Mouse (Mus musculus) ovary, adult 18-20 months (tissue): ENCODE measurements around the gene Fam160a1.

Experiments
- DNase-seq: peaks from one replicate; pipeline ENCODE4 v3.0.0; 2022; ENCODE audit warnings: low spot score, mixed read lengths

Fam160a1 gene

DNA sequence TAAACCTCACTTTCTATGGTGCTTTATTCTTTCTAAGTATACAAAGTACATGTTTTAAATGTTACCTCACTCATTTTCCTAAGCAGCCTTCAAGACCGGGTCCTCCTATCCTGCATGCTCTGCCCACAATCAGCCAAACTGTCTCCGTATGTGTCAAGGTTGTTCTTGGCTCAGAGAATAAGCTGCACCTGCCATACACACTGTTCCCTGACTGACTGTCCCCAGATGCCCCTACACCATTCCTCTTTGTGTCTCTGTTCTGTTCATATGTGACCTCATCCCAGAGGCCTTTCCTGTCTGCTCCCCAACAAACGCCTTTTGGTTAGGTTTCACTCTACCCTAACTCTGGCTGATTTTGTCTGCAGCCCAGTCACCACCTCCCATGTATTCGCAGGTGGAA, 10.2 kb upstream of the Fam160a1 start:
- DNase-seq: no peak

DNA sequence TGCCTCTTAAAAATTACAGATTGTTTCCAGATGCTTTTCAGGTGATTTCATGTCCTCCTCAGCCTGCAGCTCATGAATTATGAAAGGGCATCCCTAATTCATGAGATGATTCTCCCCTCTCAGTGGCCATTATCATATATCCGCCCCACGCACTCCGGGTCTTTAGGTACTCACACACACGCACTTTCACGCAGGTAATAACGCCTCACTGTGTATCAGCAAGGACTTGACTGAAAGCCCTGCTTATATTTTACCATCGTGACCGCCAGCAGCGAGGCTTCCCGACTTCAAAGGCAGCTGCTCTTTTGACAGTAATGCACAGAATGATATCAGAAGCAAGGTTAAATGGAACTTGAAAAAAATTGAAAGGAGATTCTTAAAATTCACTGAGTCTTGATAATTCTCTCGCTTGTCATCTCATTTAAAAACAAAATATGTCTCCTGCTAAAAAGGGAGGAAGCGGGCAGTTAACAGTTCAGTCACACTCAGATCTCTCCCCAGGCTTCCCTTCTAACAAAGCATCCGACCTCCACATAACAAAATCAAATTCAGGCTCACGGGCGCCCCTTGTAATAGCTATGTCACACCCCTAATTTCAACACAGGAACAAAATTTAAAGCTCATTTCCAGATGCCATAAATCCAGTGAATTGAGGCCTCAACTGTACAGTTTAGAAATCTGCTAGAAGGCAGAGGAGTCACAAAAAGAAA, 3.9 kb upstream of the Fam160a1 start:
- DNase-seq: no peak

DNA sequence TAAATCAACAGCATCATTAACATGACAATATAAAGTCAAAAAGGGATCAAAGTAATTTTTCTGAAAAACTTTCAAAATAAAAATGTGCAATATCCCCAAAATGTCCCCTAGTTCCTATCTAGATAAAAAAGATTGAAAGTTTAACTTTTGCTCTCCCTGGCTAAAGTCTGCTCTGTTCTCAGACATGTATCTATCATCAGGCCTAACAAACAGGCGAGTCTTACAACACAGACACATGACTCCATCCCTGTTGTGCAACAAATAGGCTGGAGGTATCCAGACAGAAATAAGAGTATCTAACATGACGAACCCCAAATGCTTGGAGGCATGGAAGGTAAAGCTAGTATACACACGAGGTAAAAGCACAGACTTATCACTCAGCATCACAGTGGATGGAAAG, 2.2 kb upstream of the Fam160a1 start:
- DNase-seq: no peak

DNA sequence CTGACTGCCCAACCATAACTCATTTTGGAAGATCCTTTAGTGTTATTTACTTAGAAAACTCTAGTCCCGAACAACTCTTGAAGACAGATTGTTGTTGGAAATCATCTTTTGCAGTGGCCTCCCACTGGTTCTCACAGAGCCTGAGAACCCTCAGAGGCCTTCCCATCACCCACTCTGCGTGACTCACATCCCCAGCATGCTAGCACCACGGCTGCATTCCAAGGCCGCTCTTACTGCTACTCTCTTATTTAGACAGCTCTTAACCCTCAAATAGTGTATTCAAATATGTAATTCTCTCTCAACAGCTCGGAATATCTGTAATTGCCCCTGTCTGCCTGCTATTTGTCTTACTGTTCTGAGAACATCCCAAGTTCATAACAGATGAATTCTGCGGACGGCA, 2.9 kb downstream of the Fam160a1 start:
- DNase-seq: peak; percentile 47

DNA sequence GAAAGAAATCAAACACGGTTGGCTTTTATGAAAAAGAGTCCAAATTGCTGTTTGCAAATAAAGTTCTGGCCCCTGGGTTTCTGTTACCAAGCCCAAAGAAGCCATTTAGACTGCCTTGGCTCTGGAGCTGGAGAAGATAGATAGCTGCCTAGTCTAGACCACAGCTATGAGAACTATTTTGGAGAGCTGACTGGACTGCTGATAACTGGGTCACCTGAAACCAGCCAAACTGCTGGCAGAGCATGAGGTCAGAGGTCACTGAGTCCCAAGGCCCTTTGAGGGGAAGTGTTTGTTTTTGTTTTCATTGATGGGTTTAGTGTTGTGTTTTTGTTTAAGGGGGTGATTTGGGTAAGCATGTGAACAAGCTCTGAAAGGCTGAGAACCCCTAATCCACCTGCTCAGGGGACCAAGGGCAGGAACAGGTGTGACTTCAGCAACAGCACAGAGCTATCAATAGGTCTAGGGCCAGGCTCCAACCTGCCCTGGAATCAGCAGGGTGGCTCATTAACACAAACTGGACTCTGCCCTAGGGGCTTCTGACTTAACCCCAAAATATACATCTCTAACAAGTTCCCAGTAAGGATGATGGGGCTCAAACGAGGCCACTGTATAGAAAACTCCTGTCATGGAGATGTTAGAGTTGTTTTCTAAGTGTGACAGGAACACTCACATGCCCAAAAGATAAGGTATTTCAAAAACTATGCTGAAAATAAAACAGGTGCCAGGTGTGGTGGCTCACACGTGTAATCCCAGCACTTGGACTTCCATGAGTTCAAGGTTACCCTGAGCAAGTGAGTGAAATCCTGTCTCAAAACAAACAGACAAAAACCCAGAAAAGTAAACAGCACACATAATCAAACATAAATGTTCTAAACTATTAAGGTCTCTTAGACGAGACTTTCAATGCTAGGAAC, 3.7 kb downstream of the Fam160a1 start:
- no peak for DNase-seq

DNA sequence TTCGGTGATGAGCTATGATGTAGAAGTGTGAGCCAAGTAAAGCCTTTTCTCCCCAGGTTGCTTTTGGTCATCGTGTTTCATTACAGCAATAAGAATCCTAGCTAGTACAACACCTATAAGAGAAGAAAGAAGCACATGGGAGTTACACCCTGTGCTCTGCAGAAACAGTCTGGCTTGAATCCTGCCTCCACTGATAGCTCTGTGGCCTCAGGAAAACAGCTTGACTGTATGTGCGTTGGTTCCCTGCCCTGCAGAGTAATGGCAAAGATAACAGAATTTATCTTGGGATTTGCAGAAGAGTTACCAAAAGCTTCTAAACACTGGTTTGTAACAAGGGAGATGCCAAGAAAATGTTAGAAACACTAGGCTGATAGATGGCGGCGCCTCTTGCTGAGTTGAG, 5.1 kb downstream of the Fam160a1 start:
- no peak for DNase-seq

DNA sequence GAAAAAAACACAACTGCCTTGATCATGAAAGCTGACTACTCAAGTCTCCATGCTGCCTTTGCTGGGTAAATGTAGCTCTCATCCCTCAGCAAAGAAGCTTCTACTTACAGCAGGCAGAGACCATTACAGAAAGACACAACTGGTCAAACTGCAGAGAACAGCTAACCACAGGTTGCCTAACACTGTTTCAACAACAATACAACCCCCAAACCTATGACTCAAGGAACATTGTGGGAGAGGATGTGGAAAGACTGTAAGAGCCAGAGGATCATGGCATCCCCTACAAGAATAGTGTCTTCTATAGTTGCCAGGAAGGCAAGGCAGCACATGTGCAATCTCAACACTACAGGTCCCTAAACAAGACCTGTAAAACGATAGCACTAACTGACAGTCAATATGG, 23.9 kb downstream of the Fam160a1 start:
- DNase-seq: no peak

DNA sequence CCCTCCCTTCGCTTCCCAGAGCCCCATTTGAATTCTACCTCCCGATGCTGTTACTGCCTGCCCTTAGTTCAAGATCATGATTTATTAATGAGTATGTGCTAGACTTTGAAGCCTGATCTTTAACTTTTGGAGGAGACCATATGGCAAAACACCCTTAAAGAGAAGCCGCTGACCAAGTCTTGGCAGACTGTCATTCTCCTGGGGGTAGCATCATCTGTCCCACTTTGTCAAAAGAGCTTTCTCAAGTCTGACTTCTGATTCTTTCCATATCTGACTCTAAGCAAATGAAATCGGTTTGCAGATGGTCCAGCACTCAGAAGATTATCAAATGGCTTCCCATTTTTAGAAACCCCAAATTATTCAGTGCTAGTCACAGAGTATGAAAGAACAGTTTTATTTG, 27.3 kb downstream of the Fam160a1 start:
- no peak for DNase-seq

DNA sequence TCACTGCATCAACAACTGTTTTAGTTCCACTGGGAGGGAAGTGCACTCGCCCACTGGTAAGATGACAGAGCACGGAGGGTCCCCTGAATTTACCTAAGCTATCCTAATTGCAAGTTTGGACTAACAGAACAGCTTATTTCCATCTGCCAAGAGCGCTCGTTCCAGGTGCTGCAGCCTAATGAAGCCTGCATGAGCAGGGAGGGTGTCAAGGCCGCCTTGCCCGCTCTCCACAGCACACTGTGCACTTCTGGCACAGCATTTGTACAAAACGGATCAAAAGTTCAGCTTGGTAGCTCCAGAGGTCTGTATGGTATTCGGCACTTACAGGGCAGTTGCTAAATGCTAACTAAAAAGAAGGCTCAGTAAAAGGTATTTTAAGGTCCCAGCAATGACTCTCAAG, 30.6 kb downstream of the Fam160a1 start:
- DNase-seq: no peak

DNA sequence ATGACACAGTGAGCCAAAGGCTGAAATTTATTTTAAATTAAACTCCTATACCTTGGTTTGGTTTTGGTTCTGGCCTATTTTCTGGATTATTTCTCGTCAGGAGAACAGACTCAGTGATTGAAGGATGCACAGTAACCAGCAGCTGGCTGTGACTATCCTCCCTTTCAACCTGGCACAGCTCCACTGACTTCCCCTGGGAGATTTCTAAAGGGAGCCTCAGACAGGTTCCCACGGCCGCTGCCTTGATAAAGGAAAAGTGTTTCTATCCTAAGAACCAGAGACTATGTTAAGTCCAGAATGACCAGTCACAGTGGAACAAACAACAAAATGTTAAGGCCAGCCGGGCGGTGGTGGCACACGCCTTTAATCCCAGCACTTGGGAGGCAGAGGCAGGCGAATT, 36.2 kb downstream of the Fam160a1 start:
- no peak for DNase-seq

DNA sequence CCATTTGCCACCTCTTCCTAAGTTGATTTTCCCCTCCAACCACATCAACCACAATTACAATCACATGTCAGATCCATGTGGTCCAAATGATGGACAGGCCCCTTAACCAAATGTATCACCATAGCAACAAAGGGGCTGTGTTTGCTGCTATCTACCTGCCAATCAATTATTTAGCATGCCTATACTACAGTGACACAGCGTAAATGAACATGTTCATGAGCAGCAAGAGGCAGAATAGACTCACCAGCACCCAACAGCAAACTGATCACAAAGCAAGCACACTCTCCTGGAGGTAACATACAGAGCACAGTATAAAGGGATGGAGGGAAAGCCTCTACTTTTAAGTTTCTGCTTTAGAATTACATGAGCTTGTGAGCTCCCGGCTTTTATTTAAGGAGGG, 36.8 kb downstream of the Fam160a1 start:
- no peak for DNase-seq

DNA sequence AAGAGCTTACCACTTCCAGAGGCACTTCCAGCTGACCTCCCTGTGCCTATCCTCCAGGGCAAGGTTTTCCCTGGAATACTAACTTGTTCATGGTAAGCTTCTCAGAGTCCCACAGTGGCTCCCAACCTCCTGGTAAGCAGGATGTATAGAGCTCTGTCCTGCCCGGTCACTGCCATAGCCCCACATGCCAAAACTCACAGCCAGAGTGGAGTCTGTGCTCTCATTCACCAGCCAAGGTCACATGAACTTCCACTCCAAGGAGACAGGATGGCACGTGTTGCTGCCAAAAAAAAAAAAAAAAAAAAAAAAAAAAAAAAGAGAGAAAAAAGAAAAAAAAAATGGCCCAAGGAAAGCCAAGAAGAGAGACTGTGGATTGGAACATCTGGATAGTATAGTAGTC, 39.2 kb downstream of the Fam160a1 start:
- DNase-seq: no peak

DNA sequence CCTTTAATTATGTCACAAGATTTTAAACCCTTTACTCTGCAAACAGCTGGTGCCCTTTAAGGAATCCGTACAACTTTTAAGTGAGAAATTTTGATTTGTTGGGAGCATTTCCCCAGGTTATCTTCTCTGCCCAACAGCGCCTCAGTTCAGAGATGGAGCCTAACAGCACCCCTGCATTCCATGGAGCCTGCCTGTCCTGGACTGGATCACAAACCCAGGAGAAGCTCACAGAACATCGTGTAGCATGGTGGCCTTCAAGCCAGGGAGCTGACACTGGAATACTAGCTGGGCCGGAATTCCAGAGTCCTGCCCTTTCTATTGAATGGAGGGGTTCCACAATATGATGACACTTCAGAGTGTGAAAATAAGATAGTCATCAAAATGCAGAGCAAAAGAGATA, 39.7 kb downstream of the Fam160a1 start:
- DNase-seq: no peak

DNA sequence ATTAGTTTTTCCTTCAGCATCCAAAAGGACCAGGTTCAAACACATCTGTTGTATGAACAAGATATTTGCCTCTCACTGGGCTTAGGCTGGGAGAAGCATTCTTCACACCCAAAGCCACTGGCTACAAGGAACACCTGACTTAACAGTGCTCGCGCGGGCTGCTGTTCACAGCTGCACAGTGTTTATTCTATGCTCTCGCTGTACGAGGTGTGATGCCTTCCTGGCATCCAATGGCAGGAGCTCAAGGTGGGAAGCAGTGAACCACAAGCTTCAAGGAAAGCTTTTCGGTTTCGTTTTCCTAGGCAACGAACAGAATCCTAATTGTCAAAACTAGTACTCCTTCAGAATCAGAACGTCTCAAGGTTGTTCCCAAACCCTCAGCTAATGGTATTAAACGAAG, 40.4 kb downstream of the Fam160a1 start:
- DNase-seq: no peak

DNA sequence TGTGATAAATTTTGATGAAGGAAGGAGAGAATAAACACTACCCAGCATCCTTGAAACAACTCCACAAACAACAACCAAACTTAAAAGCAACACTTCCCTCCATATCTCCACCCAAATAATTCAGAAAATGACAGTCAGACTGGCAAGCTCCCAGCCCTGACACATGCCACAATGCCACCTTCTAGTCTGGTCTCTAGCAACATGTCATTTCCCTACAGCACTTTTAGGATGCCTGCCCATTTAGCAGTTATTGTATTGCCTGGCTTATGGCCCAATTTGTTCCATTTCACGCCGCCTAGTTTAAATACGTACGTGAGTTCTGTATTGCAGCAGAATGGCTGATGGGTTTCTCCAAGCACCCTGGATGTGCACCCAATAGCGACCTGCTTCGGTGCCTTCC, 41.0 kb downstream of the Fam160a1 start:
- no peak for DNase-seq

DNA sequence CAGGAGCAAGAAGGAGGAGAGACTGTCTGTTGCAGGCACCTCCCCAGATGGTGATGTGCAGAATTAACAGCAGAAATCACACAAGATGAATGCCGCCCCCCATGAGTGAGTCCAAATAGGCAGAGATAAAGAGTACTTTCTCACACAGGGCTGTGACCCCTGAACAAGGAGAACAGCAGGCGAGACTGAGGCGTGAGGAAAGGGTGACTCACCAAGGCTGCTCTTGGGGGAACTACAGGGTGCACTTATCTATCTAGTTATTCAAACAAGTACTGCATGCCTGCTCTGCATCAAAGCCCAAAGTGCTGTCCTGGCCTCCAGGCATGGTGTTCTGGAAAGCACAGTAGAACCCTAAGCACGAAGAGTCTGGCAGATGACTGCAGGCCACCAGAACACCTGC, 43.2 kb downstream of the Fam160a1 start:
- DNase-seq: peak; percentile 18

DNA sequence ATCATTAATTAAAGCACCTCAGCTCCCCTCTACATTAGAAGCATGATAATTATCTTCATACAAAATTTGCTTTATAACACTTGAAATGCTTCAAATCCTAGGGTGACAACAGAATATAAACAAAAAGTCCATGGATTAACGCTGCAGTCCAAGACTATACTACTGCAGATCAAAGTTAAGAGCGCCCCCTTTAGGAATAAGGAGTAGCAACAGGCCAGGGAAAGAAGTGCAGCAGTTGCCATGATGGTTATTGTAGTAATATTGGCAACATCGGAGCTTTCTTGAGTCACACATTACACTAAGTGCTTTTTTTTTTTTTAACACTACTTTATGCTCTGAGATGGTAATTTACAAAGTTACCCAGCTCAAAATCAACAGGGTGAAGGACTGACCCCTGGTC, 43.7 kb downstream of the Fam160a1 start:
- no peak for DNase-seq

DNA sequence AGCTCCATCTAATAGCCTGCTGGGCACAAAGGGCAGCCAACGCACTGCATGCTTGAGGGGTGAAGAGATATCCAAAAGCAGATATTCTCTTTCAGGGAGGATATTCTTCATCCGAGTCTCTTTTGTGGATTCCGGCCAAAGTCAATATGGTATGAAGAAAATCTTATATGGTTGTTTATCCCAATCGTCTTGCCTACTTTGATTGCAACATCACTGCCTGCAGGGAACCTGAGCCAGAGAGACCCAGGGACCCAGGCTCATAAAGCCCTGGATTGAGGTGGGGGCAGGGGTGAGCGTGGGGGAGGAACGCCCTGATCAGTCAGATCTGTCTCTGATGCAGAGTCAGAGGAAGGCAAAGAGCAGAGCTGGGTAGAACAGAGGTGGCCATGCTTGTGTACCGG, 52.2 kb downstream of the Fam160a1 start:
- no peak for DNase-seq

DNA sequence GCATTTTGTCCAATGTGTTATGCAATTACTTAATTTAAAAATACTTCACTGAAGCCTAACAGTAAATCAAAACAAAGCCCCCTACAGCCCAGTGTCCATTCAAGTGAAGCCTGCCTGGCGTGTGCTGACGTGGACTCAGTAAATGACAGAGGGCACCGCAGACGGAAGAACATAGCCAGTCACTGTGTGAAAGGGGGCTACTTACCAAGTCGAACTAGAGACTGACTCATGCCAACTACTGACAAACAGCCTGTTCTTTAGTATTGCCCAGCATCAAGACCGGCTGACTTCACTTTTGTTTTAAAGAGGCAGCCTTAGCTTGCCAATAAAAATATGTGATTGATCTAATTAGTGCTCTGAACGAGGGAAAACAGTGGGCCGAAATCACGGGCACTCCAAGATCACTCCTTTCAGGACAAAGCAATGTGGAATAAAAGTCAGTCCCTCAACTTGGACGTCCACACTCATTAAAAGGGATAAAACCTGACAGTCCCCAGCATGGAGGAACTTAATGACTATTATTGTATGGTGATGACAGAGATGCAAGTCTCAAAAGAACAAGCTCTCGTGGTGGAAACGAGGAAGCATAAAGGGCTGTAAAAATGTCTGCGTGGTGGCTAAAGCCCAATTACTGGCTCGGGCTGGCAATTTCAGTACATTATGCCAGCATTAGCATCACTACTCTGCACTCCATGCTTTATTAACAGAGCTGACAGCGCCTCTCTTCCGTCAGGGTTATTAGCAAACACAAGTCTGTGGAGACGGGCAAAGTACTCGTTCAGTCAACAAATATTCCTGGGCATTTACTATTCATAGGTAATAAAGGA, 52.9 kb downstream of the Fam160a1 start:
- no peak for DNase-seq

DNA sequence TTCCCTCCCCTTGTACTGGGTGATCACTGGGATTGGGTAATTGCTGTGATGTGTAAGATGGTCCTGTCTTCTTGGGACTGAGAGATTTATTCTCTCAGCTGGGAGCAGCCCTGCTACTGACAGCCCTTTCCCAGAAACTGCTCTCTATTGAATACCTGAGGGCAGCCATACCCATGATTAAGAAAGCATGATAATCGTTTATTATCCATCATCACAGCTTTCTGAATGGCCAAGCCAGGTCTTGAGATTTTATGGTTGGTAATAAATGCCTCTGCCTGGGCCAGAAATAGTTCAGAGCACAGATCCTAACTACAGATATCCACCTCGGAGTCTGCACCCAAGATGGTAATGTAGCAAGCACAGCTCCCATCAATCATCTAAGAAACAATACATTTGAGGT, 59.1 kb downstream of the Fam160a1 start:
- no peak for DNase-seq

DNA sequence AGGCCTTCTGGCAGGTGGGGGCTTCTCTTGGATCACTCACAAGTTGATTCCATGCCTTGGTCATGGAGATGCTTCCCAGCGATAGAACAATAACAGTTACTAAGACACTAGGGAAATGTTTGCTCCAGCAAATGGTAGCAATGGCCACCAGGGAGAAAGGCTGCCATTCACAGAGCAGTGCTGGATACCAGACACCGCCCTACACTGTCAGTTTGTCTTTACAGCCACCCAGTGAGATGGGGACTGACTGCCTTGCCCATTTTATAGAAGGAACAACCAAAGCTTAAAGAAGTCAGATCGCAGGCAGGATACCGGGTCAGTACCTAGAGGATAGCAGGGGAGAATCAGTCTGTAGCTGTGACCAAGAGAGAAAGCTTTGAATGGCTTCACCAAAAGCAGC, 59.7 kb downstream of the Fam160a1 start:
- no peak for DNase-seq

DNA sequence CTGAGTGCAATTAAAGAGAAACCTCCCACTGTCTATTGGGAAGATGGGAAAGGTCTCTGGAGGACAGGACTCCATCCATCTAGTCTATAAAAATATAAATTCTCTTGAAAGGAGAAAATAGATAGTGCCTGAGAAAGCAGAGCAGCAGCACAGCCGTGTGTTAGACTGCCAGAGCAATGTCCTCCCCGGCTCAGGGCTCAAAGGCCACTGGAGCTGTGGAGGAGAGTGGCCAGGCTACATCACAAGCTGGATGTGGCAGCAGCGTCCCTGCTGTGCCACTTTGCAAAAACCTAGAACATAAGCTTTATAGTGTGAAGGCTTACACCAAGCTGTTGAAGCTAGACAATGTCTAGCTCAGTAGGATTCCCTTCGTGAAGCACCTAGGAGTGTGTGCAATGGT, 67.7 kb downstream of the Fam160a1 start:
- DNase-seq: no peak

DNA sequence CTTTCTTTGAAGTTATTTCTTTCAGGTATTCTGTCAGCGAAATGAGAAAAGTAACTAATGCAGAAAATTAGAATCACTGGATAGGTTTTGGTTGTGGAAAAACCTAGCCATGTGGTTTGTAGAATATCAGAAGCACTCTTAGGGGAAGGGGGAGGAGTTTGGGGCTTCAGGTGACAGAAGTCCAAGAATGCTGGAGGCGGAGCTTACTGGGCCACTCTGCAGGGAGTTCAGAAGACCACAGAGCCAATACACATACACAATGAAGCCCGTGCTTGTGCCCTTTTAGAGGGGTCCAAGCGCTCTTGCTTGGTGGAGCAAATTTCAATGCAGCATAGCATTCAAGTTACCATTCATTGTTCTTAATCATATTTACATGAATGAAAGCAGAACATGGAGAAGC, 68.2 kb downstream of the Fam160a1 start:
- no peak for DNase-seq
